In the genomic region with DNA sequence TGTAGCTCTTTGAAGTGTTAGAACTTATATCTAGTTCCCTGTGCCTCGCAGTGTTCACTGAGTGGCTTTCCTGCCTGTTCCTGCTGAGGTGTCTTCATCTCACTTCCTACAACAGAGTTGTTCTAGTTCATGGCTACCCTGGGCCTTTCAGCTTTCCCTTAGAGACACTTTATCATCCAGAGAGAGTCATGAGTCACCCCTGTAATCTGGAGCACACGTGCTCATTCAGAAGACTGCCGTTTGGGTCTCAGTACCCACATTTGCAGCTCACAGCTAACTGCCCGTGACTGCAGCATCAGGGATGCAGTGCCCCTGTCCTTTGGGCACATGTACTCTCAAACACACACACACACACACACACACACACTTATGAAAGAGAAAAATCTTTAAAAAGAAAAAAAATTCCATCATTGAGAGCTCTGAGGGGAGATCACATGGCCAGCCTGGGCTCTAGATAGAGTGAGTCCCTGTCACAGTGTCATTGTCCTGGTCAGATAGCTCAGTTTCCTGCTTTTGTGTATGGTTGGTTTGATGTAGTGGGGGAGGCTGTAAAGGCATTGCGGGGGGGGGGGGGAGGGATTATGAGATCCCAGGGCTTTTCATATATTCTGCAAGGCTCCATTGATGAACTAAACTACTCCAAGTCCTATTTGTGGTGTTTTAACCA, we compare ENCODE assay signal across 1 mouse cellular context.
TF ChIP-seq lines count a peak whose summit lies in the region.

No protein-coding gene starts in this region.

TF ChIP-seq in MEL, 35 proteins besides CTCF, POLR2A, EP300 and RAD21 (continued from another document):
- no peak for TF ChIP-seq TBP (IDR thresholded peaks at IDR 0.05; ENCODE audit: low read depth, low read length)
- TF ChIP-seq SIN3A (IDR thresholded peaks at IDR 0.05; ENCODE audit: low read length) = peak; percentile 84
- TF ChIP-seq TAL1 (IDR thresholded peaks at IDR 0.05; ENCODE audit: low read length) = no peak
- TF ChIP-seq MAX (IDR thresholded peaks at IDR 0.05; ENCODE audit: low read length) = peak; percentile 97
- peak; percentile 81 for TF ChIP-seq USF1 (IDR thresholded peaks at IDR 0.05; ENCODE audit: low read depth, low read length)
- TF ChIP-seq UBTF (IDR thresholded peaks at IDR 0.05; ENCODE audit: borderline replicate concordance, insufficient read depth, low read depth, low read length) = no peak
- no peak for TF ChIP-seq MEF2A (IDR thresholded peaks at IDR 0.05; ENCODE audit: extremely low read depth, insufficient replicate concordance, low read depth, low read length, poor library complexity, severe bottlenecking)
- TF ChIP-seq NRF1 (IDR thresholded peaks at IDR 0.05; ENCODE audit: insufficient read depth, low read depth, low read length, poor library complexity, severe bottlenecking) = no peak
- TF ChIP-seq TCF12 (IDR thresholded peaks at IDR 0.05; ENCODE audit: low read depth, low read length) = peak; percentile 43; the same call in 1 of the 2 replicates
